Mouse (Mus musculus) hindbrain, embryonic 13.5 days (tissue): ENCODE measurements at regions not wholly inside any gene's neighbourhood (a gene's known extent, or its start where the extent isn't known, plus 50 kb on each side); places are given as distances from the start of the nearest gene placed in this dataset.
"Not testable (repeated sequence)": the region's sequence is repeated elsewhere in the genome, so short reads cannot be mapped to it uniquely, and the experiment has no call there.

Experiments used
- ATAC-seq: fragments of 200-750 bp; cut with Nextera tagmentation; 2 replicates; pipeline ENCODE4 v1.8.0; 2017; ENCODE audit warnings: moderate TSS enrichment; ENCODE audit not compliant: low FRiP score
- H3K27ac ChIP-seq: fragments of 300-500 bp; sonication (generic); 2 replicates; pipeline ENCODE4 v1.5.1; 2015; ENCODE audit warnings: inconsistent platforms, mild to moderate bottlenecking, moderate library complexity
- H3K27me3 ChIP-seq: fragments of 300-500 bp; sonication (generic); 2 replicates; pipeline ENCODE4 v1.6.1; 2015; ENCODE audit warnings: mild to moderate bottlenecking, inconsistent platforms
- H3K36me3 ChIP-seq: fragments of 300-500 bp; sonication (generic); 2 replicates; pipeline ENCODE4 v1.6.1; 2015; ENCODE audit warnings: mild to moderate bottlenecking, inconsistent platforms
- H3K4me1 ChIP-seq: fragments of 300-500 bp; sonication (generic); replicated peaks from 2 replicates; pipeline ENCODE4 v1.6.1; 2015; ENCODE audit warnings: inconsistent platforms
- H3K4me2 ChIP-seq: fragments of 300-500 bp; sonication (generic); 2 replicates; pipeline ENCODE4 v1.6.1; 2015; ENCODE audit warnings: inconsistent platforms, mild to moderate bottlenecking, moderate library complexity
- H3K4me3 ChIP-seq: fragments of 300-500 bp; sonication (generic); 2 replicates; pipeline ENCODE4 v1.5.1; 2015; ENCODE audit warnings: mild to moderate bottlenecking, inconsistent platforms
- H3K9ac ChIP-seq: fragments of 300-500 bp; sonication (generic); 2 replicates; pipeline ENCODE4 v1.6.1; 2015; ENCODE audit warnings: mild to moderate bottlenecking, inconsistent platforms
- H3K9me3 ChIP-seq: fragments of 300-500 bp; sonication (generic); 2 replicates; pipeline ENCODE4 v1.6.1; 2016; ENCODE audit warnings: inconsistent platforms
- WGBS: fragments of 180-500 bp; shearing (Covaris S2); methylation state at CpG from one replicate; pipeline ENCODE4 v1.1.7; 2015; 5-methylcytosine and 5-hydroxymethylcytosine counted together

DNA sequence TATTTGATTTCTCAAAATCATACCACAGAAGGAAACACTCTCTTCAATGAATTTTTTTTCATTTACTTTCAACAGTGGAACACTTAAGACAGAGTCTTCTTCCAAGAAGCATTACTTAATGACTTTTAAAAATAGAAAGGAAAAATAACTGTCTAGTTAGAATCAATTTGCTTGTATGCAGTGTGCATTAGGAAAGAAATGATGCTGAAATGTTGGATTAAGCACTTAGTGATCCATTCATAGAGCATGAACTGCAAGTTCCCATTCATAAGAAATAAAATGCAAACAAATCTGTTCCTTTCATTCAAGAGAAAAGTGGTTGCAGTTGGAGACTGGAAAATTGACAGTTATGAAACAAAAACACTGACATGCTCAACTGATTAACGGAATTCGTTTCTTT is 493.2 kb upstream of the N6amt1 start:
- H3K27me3 ChIP-seq = no peaks in the 10 kb centered on the region
- no peak overlapping the region for H3K4me3 ChIP-seq
- no peak for ATAC-seq
- no peak overlapping the region for H3K27ac ChIP-seq
- H3K36me3 ChIP-seq = no peaks in the 10 kb centered on the region
- no peak overlapping the region for H3K4me2 ChIP-seq
- H3K4me1 ChIP-seq = no peaks in the 10 kb centered on the region
- no peaks in the 10 kb centered on the region for H3K9me3 ChIP-seq
- no peak overlapping the region for H3K9ac ChIP-seq
- 93% methylated on average over 2 of the region's 2 CpGs for WGBS

DNA sequence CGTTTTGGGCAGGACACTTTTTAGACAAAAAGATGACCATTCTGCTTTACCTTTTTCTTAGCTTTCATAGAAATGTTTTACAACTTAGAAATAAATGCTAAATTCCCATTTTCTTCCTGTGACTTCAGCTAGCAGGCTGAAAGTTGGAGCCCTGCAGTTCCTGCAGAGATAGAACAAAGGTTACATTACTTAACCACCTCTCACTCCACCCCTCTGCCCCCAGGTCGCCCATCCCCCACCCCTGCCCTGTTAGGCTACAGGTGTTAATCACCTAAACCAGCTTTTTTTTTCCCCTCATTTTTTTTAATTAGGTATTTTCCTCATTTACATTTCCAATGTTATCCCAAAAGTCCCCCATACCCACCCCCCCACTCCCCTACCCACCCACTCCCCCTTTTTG is 498.1 kb upstream of the N6amt1 start:
- no peak overlapping the region for H3K4me2 ChIP-seq
- H3K27ac ChIP-seq = no peak overlapping the region
- no peak for ATAC-seq
- H3K27me3 ChIP-seq = no peaks in the 10 kb centered on the region
- H3K4me3 ChIP-seq = no peak overlapping the region
- no peaks in the 10 kb centered on the region for H3K4me1 ChIP-seq
- 75% methylated on average over 2 of the region's 2 CpGs for WGBS
- no peaks in the 10 kb centered on the region for H3K36me3 ChIP-seq
- no peak overlapping the region for H3K9ac ChIP-seq
- H3K9me3 ChIP-seq = no peaks in the 10 kb centered on the region

DNA sequence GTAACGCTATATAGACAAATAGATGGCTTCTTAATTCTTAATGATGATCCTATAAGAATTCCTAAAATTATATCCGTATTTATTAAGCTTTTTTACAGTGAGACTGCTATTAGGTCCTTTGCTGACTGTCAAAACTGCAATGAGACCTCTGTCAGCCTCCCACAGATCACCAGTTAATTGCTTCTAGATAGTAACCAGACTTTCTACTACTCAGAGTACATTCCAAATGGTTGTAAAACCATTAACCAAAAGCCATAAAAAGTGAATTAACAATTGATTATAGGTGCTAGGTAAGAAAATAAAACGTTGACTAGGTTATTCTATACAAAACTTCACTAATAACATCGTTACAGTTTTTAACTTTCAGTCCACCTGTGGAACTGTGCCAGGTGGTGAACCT is 498.7 kb upstream of the N6amt1 start:
- no peak for ATAC-seq
- no peaks in the 10 kb centered on the region for H3K9me3 ChIP-seq
- no peak overlapping the region for H3K4me2 ChIP-seq
- no peaks in the 10 kb centered on the region for H3K4me1 ChIP-seq
- H3K9ac ChIP-seq = no peak overlapping the region
- H3K36me3 ChIP-seq = no peaks in the 10 kb centered on the region
- H3K27me3 ChIP-seq = no peaks in the 10 kb centered on the region
- 73% methylated on average over 4 of the region's 4 CpGs for WGBS
- no peak overlapping the region for H3K4me3 ChIP-seq
- no peak overlapping the region for H3K27ac ChIP-seq

DNA sequence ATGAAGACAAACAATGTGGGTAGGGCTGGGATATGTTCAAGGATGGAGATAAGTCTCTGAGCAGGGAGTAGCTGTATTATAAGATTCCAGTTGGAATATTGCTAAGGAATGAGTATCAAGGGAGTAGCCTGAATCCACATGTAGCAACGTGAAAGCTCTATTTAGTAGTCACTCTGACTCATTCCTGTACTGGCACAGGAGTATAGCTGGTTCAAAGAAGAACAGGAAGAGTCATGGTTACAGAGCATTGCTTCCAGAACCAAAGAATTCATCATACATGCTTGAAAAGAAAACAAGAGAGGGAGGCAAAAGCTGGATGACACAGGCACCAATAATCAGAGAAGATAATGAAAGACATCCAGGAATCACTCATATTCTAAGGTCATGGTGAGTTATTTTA is 500.6 kb upstream of the N6amt1 start:
- Histone ChIP-seq H3K4me1 (no peaks in the 10 kb centered on the region), H3K27me3 (no peaks in the 10 kb centered on the region), H3K27ac (no peak overlapping the region), H3K4me2 (no peak overlapping the region), H3K4me3 (no peak overlapping the region), H3K36me3 (no peaks in the 10 kb centered on the region), H3K9me3 (no peaks in the 10 kb centered on the region), H3K9ac (no peak overlapping the region)
- WGBS = 68% methylated on average over 1 of the region's 1 CpGs
- ATAC-seq = no peak

DNA sequence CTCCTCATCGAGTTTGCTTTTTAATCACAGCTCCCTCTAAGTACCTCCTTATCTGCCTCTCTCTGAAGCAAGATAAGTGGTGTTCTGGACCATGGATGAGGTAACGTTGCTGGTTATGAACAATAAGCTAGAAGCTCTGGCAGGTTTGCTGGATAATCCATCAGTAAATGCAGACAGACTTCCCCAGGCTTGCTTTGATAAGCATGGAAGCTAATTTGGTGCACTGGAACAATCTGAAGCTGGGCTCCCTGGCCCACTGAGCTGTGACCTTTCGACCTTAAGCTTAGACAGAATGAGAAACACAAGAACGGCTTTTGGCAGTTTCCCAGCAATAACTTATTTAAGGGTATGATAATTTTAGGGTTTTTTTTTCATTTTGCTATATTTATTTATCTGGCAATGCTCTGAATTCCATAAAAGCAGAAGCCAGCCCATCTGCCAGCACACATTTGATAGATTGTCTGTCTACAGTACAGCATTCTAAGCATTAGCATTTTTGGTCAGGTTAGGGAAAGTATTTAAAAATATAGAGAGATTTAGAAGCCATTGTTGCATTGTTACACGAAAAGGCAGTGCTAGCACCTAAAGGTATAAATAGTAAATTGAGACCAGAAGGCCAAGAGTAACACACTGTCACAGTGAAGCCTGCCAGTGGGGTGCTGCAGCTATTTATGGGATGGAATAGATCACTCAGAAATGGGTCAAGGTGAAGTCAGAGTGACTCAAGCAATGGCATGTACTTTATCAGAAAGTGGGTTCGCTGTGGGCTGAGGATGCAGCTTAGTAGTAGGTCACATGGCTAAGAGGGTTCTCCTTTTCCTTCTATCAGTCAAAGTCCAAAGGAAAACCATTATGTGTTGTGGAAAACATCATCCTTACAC is 515.3 kb upstream of the N6amt1 start:
- Histone ChIP-seq H3K36me3 (no peaks in the 10 kb centered on the region), H3K9ac (no peak overlapping the region), H3K4me3 (no peak overlapping the region), H3K4me2 (no peak overlapping the region), H3K27ac (no peak overlapping the region), H3K4me1 (0 out of 2 replicates have a peak, but pooled peaks cover 3% of the 10 kb centered on the region), H3K9me3 (no peaks in the 10 kb centered on the region), H3K27me3 (no peaks in the 10 kb centered on the region)
- 53% methylated on average over 6 of the region's 6 CpGs for WGBS
- no peak for ATAC-seq

DNA sequence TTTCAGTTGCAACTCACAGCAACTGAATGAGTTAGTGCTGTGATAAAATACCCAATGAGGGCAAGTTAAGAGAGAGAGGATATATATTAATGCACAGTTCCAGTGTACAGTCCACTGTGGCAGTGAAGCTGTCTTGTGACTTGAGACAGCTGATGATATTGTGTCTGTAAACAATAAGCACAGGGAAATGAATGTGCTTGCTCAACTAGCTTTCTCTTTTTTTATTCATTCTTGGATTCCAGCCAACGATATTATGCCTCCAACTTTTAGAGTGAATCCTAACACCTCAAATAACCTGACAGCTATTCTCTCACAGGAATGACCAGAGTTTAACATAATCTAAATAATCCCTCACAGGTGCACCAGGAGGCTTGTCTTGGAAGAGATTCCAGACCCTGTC is 526.3 kb upstream of the N6amt1 start:
- Histone ChIP-seq H3K36me3 (no peaks in the 10 kb centered on the region), H3K9ac (no peak overlapping the region), H3K4me1 (no peaks in the 10 kb centered on the region), H3K27me3 (no peaks in the 10 kb centered on the region), H3K27ac (no peak overlapping the region), H3K4me3 (no peak overlapping the region), H3K4me2 (no peak overlapping the region), H3K9me3 (no peaks in the 10 kb centered on the region)
- 60% methylated on average over 1 of the region's 1 CpGs for WGBS
- ATAC-seq = no peak

DNA sequence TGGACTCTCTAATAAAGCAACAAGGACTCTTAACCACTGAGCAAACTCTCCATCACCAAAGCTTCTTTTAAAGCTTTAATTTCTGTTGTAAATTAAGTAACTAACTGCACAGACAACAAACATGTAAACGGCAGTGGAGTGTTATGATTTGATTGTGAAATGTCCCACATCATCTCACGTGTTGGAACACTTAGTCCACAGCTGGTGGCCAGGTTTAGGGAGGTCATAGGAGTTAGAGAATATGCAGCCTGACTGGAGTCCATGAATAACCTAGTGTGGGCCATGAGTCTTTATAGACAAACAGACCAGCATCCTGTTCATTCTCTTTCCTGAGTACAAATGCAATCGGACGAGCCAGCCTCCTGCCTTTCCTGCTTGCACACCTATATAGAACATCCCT is 527.3 kb upstream of the N6amt1 start:
- no peak for ATAC-seq
- Histone ChIP-seq H3K4me3 (no peak overlapping the region), H3K27ac (no peak overlapping the region), H3K9ac (no peak overlapping the region), H3K4me1 (no peaks in the 10 kb centered on the region), H3K36me3 (no peaks in the 10 kb centered on the region), H3K27me3 (no peaks in the 10 kb centered on the region), H3K4me2 (no peak overlapping the region), H3K9me3 (no peaks in the 10 kb centered on the region)
- WGBS = 88% methylated on average over 4 of the region's 4 CpGs

DNA sequence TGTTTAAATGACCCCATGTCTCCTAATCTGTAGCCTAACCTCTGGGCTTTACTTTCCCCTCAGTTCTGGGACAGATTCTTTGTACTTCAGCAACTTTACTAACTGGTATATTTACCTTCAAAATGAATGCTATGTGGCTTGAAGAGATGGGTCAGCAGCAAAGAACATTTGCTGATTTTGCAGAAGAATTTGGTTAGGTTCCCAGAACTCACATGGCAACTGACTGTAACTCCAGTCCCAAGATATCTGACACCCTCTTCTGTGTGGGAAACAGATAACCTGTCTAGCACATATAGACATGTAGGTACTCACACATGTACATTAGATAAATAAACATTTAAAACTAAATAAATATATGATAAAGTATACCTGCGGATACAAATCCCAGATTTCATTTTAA is 530.5 kb upstream of the N6amt1 start:
- H3K4me3 ChIP-seq = no peak overlapping the region
- H3K27ac ChIP-seq = no peak overlapping the region
- WGBS = 90% methylated on average over 1 of the region's 1 CpGs
- H3K27me3 ChIP-seq = no peaks in the 10 kb centered on the region
- H3K4me2 ChIP-seq = no peak overlapping the region
- no peaks in the 10 kb centered on the region for H3K36me3 ChIP-seq
- no peak for ATAC-seq
- no peaks in the 10 kb centered on the region for H3K4me1 ChIP-seq
- no peaks in the 10 kb centered on the region for H3K9me3 ChIP-seq
- H3K9ac ChIP-seq = no peak overlapping the region

DNA sequence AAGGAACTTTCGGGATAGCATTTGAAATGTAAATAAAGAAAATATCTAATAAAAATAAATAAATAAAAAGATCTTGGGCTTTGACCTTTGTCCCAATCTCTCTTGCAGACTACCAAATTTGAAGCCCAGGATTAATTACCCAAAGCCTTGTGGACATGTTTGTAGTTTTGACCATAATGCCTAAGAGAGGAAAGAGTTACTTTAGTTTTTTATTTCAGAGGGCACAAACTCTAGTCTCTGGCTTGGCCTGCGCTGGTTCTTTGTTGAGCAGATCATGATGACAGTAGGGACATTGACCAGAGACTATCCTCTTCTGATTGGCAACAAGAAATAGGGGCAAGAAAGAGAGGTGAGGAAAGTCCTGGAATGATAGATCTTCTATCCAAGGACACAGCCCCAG is 532.4 kb upstream of the N6amt1 start:
- Histone ChIP-seq H3K36me3 (no peaks in the 10 kb centered on the region), H3K4me2 (no peak overlapping the region), H3K9ac (no peak overlapping the region), H3K4me1 (no peaks in the 10 kb centered on the region), H3K27ac (no peak overlapping the region), H3K27me3 (no peaks in the 10 kb centered on the region), H3K9me3 (no peaks in the 10 kb centered on the region), H3K4me3 (no peak overlapping the region)
- 98% methylated on average over 2 of the region's 2 CpGs for WGBS
- ATAC-seq = no peak

DNA sequence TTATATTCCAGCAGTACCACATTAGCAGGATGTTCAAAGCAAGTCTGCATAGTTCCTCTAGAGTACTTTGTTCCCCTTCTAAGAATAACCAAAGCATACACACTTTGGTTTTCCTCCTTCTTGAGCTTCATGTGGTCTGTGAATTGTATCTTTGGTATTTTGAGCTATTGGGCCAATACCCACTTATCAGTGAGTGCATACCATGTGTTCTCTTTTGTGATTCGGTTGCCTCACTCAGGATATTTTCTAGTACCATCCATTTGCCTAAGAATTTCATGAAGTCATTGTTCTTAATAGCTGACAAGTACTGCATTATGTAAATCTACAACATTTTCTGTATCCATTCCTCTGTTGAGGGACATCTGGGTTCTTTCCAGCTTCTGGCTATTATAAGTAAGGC is 535.3 kb upstream of the N6amt1 start:
- H3K9me3 ChIP-seq, H3K4me2 ChIP-seq, H3K9ac ChIP-seq, H3K27ac ChIP-seq, ATAC-seq, H3K36me3 ChIP-seq, H3K4me3 ChIP-seq, H3K4me1 ChIP-seq, H3K27me3 ChIP-seq: not testable (repeated sequence)
- 80% methylated on average over 1 of the region's 1 CpGs for WGBS

DNA sequence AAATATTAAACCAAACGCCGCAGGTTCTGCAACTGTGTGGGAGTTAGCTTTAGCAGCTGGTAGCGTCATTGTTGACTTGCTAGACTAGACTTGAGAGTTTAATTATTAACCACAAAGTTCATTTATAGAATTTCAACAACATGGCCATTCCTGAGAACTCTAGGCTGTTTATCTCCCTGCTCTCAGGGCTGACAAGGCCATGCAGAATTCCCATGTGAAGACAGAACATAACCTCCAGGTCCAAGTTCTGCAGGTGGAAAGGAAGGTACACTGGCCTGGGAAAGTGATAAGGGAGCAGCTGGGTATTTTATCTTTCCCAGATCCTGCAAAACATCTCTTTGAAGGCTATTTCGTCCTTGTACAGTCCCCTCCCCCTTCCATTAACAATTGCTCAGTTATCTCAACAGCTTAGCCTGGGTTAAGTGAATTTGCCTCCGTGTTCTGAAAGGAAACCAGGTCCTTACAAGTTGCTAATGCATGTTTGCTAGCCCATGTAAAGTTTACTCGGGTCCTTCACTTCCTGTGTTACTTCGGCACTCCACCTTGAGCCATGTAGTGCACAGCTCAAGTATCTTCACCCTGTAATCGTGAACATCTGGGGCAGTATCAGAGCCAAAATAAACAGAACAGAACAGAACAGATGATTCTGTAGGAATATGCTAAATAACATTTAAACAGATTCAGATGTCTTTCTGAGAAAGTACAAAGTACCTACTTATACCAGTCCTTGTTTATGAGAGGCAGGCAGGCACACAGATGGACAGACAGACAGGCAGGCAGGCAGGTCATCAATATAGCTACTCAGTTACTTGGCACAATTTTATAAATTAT is 537.0 kb upstream of the N6amt1 start:
- Histone ChIP-seq H3K4me1 (no peaks in the 10 kb centered on the region), H3K27me3 (no peaks in the 10 kb centered on the region), H3K4me3 (no peak overlapping the region), H3K9me3 (no peaks in the 10 kb centered on the region), H3K9ac (no peak overlapping the region), H3K27ac (no peak overlapping the region), H3K36me3 (no peaks in the 10 kb centered on the region), H3K4me2 (no peak overlapping the region)
- 70% methylated on average over 8 of the region's 8 CpGs for WGBS
- no peak for ATAC-seq

DNA sequence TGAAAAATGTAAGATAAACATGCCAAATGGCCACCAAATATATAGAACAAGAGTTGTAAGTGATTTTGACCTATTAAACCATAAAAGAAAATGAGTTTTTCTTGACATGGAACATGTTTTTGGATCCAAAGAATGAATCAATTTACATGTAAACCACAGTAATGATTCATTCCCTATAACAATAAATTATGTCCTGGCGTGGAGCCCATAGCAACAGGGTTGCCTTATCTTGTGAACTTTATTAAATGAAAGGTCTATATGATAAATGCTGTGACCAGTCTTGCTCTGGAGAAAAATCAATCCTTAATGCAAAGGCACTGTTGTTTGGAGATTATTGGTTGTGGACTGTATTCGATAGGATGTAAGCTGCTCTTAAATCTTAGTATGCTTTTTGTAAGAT is 538.0 kb upstream of the N6amt1 start:
- H3K9ac ChIP-seq = no peak overlapping the region
- WGBS = 80% methylated on average over 2 of the region's 2 CpGs
- H3K4me2 ChIP-seq = no peak overlapping the region
- H3K9me3 ChIP-seq = no peaks in the 10 kb centered on the region
- H3K36me3 ChIP-seq = no peaks in the 10 kb centered on the region
- ATAC-seq = no peak
- H3K27ac ChIP-seq = no peak overlapping the region
- no peaks in the 10 kb centered on the region for H3K27me3 ChIP-seq
- no peak overlapping the region for H3K4me3 ChIP-seq
- no peaks in the 10 kb centered on the region for H3K4me1 ChIP-seq

DNA sequence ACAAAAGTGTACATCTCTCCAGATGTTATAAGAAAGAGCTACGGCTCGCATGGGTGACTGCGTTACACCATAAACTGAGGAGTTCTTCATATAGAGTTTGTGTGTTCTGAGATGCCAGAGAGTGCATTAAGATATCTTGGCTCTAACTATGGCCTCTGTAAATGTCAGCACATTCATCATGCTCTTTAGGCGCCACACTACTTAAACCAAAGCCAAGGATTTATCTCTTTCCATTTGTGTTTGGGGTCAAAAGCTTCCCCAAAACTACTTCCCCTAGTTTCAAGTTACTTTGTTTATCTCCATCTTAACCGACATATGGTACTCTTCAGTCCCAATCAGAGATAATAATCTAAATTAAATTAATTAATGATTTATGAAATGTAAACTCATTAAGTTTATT is 541.3 kb upstream of the N6amt1 start:
- no peaks in the 10 kb centered on the region for H3K4me1 ChIP-seq

More for the DNA sequence above, 541.3 kb upstream of the N6amt1 start:
- H3K27ac ChIP-seq = no peak overlapping the region
- no peak for ATAC-seq
- H3K36me3 ChIP-seq = no peaks in the 10 kb centered on the region
- no peak overlapping the region for H3K4me2 ChIP-seq
- H3K27me3 ChIP-seq = no peaks in the 10 kb centered on the region
- 86% methylated on average over 5 of the region's 5 CpGs for WGBS
- no peaks in the 10 kb centered on the region for H3K9me3 ChIP-seq
- H3K9ac ChIP-seq = no peak overlapping the region
- no peak overlapping the region for H3K4me3 ChIP-seq
